Mouse (Mus musculus): ENCODE measurements at regions not wholly inside any gene's neighbourhood (a gene's known extent, or its start where the extent isn't known, plus 50 kb on each side); places are given as distances from the start of the nearest gene placed in this dataset.
"Not testable (repeated sequence)": the region's sequence is repeated elsewhere in the genome, so short reads cannot be mapped to it uniquely, and the experiment has no call there.

DNA sequence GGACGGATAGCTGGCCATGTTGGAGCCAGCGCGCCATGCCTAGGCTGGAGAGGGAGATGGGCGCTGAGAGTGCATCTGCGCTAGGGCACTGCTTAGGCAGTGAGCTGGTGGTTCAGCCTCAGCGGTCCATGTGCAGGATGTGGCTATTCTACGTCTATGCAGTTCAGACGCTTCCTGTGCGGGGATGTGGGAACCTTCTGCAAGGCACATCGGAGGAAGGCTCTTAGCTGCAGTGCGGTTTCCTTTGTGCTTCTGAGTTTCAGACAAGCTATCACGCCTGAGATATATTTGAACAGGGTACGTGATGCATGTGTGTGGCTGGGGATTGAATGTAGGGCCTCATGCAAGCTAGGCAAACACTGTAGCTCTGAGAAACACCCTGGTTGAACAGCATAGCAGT is 54.4 kb upstream of the Lrpprc start:
- peaks cover 9% of the 10 kb centered on the region; the same call in 1 of the 2 replicates for H3K4me1 ChIP-seq (replicated peaks)
- H3K36me3 ChIP-seq, result no peaks in the 10 kb centered on the region
- H3K27me3 ChIP-seq, result 0 out of 2 replicates have a peak, but pooled peaks cover 6% of the 10 kb centered on the region
- H3K9me3 ChIP-seq, result no peaks in the 10 kb centered on the region
- 94% methylated on average over 13 of the region's 13 CpGs for WGBS
- no peak overlapping the region for H3K4me2 ChIP-seq
- H3K27ac ChIP-seq, result no peak overlapping the region
- no peak for ATAC-seq (ENCODE audit: low FRiP score)
- no peak overlapping the region for H3K4me3 ChIP-seq
- H3K9ac ChIP-seq, result no peak overlapping the region

DNA sequence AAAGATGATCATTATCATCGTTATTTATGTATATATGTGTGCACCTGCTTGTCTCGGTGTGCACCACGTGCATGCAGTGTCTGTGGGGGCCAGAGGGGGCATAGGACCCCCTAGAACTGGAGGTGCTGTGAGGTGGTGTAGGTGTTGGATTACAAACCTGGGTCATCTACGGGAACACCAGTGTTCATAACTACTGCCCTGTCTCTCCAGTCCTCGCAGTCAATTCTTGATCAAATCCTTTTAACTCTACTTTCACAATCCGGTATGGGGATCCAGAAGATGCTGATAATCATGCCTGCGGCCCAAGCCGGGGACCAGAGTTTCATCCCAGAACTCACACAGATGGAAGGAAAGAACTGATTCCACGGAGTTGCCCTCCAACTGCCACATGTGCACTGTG is 55.6 kb upstream of the Lrpprc start:
- H3K27me3 ChIP-seq, result 0 out of 2 replicates have a peak, but pooled peaks cover 6% of the 10 kb centered on the region
- no peaks in the 10 kb centered on the region for H3K36me3 ChIP-seq
- no peak overlapping the region for H3K4me3 ChIP-seq
- H3K4me2 ChIP-seq, result no peak overlapping the region
- H3K27ac ChIP-seq, result no peak overlapping the region
- WGBS, result 93% methylated on average over 9 of the region's 9 CpGs
- no peak for ATAC-seq (ENCODE audit: low FRiP score)
- peaks cover 9% of the 10 kb centered on the region; the same call in 1 of the 2 replicates for H3K4me1 ChIP-seq (replicated peaks)
- no peaks in the 10 kb centered on the region for H3K9me3 ChIP-seq
- no peak overlapping the region for H3K9ac ChIP-seq

DNA sequence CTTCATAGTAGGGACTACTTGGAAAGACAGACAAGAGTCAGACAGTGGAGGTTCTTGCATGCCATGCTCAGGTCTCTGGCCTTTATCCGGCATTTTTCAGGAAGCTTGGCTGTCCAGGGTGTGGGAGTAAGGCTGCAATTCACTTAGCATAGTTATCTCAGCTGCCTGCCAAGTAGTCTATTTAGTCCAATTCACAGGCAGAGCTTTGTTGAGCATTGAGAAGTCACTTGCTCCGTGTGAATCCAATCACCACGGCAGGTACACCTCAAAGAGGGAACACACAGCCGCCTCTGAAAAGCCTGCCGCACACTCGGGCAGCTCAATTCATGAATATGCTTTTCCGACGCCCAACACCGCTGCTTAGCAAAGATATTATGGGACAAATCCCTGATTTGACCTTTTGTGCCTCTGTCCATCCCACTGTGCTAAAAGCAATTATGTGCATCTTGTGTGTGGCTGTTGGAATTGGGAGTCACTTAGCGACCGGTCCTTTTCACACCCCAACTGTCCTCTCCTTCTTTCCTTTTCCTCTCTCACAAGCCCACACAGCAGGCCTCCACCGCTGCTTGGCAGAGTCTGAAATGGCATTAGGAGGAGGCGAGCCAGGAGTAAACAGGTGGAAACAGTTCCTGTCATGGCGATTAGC is 57.9 kb upstream of the Lrpprc start:
- Histone ChIP-seq H3K4me1 (replicated peaks) (peaks cover 9% of the 10 kb centered on the region; the same call in 1 of the 2 replicates), H3K36me3 (no peaks in the 10 kb centered on the region), H3K9ac (no peak overlapping the region), H3K4me3 (no peak overlapping the region), H3K27ac (no peak overlapping the region), H3K4me2 (no peak overlapping the region), H3K9me3 (no peaks in the 10 kb centered on the region), H3K27me3 (0 out of 2 replicates have a peak, but pooled peaks cover 6% of the 10 kb centered on the region)
- no peak for ATAC-seq (ENCODE audit: low FRiP score)
- WGBS, result 32% methylated on average over 14 of the region's 14 CpGs

DNA sequence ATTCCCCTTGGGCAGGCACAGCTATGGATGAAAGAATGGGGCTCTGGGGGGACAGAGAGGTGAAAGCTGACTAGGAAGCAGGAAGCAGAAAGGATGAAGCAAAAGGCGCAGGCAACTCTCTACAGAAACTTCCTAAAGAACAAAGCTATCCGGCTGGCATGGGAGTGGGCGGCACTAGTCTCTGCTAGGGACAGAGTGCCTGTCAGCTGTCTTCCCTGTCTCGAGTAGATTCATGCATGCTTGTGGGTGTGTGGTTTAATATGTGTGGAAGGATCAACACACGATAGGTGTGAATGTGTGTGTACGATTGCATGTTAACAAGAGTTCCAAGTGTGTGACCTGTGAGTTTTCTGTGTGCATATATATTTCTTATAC is 58.4 kb upstream of the Lrpprc start:
- H3K4me2 ChIP-seq, result no peak overlapping the region
- peaks cover 9% of the 10 kb centered on the region; the same call in 1 of the 2 replicates for H3K4me1 ChIP-seq (replicated peaks)
- ATAC-seq (ENCODE audit: low FRiP score), result no peak
- no peaks in the 10 kb centered on the region for H3K9me3 ChIP-seq
- H3K27ac ChIP-seq, result no peak overlapping the region
- no peak overlapping the region for H3K4me3 ChIP-seq
- H3K27me3 ChIP-seq, result 0 out of 2 replicates have a peak, but pooled peaks cover 6% of the 10 kb centered on the region
- no peaks in the 10 kb centered on the region for H3K36me3 ChIP-seq
- H3K9ac ChIP-seq, result no peak overlapping the region
- WGBS, result 62% methylated on average over 6 of the region's 6 CpGs

DNA sequence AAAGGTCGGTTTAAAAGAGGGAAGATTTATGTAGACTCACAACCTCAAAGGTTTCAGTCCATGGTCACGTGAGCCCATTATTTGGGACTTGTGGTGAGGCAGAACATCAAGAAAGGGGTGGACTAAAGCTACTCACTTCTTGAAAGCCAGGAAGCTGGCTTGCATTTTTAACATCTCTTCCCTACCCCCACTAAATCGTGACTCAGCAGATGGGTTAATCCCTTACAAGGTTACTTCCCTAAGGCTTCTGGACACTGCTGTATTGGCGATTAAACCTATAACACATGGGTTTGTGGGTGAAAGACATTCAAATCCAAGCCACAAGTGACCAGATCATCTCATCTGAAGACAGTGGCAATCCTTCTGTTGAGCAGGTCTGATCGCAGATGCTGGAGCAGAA is 59.9 kb upstream of the Lrpprc start:
- no peak for ATAC-seq (ENCODE audit: low FRiP score)
- Histone ChIP-seq H3K4me1 (replicated peaks) (peaks cover 9% of the 10 kb centered on the region; the same call in 1 of the 2 replicates), H3K4me3 (no peak overlapping the region), H3K9me3 (no peaks in the 10 kb centered on the region), H3K27me3 (0 out of 2 replicates have a peak, but pooled peaks cover 6% of the 10 kb centered on the region), H3K9ac (no peak overlapping the region), H3K4me2 (no peak overlapping the region), H3K27ac (no peak overlapping the region), H3K36me3 (no peaks in the 10 kb centered on the region)
- WGBS, result 82% methylated on average over 5 of the region's 5 CpGs

GRCm38 (mm10) chr17:84850893-84851292 is 60.3 kb upstream of the Lrpprc start:
- ATAC-seq (ENCODE audit: low FRiP score), result no peak
- no peak overlapping the region for H3K4me3 ChIP-seq
- no peak overlapping the region for H3K4me2 ChIP-seq
- no peak overlapping the region for H3K27ac ChIP-seq
- WGBS, result 92% methylated on average over 5 of the region's 5 CpGs
- H3K9me3 ChIP-seq, result no peaks in the 10 kb centered on the region
- H3K36me3 ChIP-seq, result no peaks in the 10 kb centered on the region
- H3K4me1 ChIP-seq (replicated peaks), result peaks cover 9% of the 10 kb centered on the region; the same call in 1 of the 2 replicates
- H3K27me3 ChIP-seq, result 0 out of 2 replicates have a peak, but pooled peaks cover 6% of the 10 kb centered on the region
- no peak overlapping the region for H3K9ac ChIP-seq

- Histone ChIP-seq H3K27me3 (no peaks in the 10 kb centered on the region), H3K4me1 (replicated peaks) (no peaks in the 10 kb centered on the region), H3K4me2 (no peak overlapping the region), H3K4me3 (no peak overlapping the region), H3K27ac (no peak overlapping the region), H3K9ac (no peak overlapping the region), H3K9me3 (no peaks in the 10 kb centered on the region), H3K36me3 (no peaks in the 10 kb centered on the region)
- WGBS, result 89% methylated on average over 6 of the region's 6 CpGs
- ATAC-seq (ENCODE audit: low FRiP score), result no peak
Measured at GRCm38 (mm10) chr17:84856971-84857370, 66.4 kb upstream of the Lrpprc start.

- no peak for ATAC-seq (ENCODE audit: low FRiP score)
- H3K36me3 ChIP-seq, result no peaks in the 10 kb centered on the region
- no peaks in the 10 kb centered on the region for H3K9me3 ChIP-seq
- H3K4me2 ChIP-seq, result no peak overlapping the region
- H3K27ac ChIP-seq, result no peak overlapping the region
- no peaks in the 10 kb centered on the region for H3K4me1 ChIP-seq (replicated peaks)
- no peaks in the 10 kb centered on the region for H3K27me3 ChIP-seq
- no peak overlapping the region for H3K4me3 ChIP-seq
- WGBS, result 42% methylated on average over 4 of the region's 4 CpGs
- H3K9ac ChIP-seq, result no peak overlapping the region
Measured at GRCm38 (mm10) chr17:84858830-84859229, 68.2 kb upstream of the Lrpprc start.

DNA sequence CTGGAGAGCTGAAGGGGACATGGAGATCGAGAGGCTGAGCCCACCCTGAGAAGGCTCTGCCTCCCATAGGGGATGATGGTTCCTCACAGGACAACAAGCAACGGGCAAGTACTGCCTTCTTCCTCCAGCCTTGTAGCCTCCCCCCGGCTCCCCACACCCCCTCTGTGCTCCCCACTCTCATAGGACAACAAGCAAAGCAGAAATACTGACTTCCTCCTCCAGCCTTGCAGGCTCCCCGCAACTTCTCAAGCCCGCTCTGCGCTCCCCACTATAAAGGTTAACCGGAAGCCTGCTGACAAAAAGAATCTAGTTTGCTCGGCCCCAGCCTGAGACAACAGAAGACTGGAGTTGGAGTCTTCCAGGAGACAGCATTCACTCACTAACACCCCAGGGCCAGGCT is 69.3 kb upstream of the Lrpprc start:
- WGBS, result 78% methylated on average over 8 of the region's 8 CpGs
- no peak overlapping the region for H3K27ac ChIP-seq
- H3K4me1 ChIP-seq (replicated peaks), result no peaks in the 10 kb centered on the region
- no peaks in the 10 kb centered on the region for H3K9me3 ChIP-seq
- no peaks in the 10 kb centered on the region for H3K36me3 ChIP-seq
- H3K27me3 ChIP-seq, result no peaks in the 10 kb centered on the region
- no peak overlapping the region for H3K4me3 ChIP-seq
- H3K4me2 ChIP-seq, result no peak overlapping the region
- no peak overlapping the region for H3K9ac ChIP-seq
- ATAC-seq (ENCODE audit: low FRiP score), result no peak

DNA sequence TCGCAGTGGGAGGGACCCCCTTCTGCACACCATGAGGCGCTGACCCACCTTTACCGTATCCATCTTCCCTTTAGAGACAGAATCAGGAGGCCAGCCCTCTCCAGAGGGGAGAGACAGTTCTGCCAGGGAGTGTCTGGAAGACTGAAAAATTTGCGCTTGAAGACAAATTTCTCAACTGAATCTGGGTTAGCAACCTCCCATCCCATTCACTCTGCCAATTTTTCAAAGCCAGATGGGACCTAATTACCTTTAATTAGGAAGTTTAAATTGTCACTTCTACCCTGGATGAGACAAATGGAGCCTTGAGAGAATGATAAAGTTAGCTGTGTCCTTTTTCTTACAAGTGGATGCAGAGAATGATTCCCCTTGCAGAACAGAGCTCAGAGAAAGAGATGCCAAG is 70.2 kb upstream of the Lrpprc start:
- Histone ChIP-seq H3K4me1 (replicated peaks) (no peaks in the 10 kb centered on the region), H3K9me3 (no peaks in the 10 kb centered on the region), H3K9ac (no peak overlapping the region), H3K27ac (no peak overlapping the region), H3K36me3 (no peaks in the 10 kb centered on the region), H3K27me3 (no peaks in the 10 kb centered on the region), H3K4me3 (no peak overlapping the region), H3K4me2 (no peak overlapping the region)
- ATAC-seq (ENCODE audit: low FRiP score), result no peak
- 87% methylated on average over 4 of the region's 4 CpGs for WGBS

DNA sequence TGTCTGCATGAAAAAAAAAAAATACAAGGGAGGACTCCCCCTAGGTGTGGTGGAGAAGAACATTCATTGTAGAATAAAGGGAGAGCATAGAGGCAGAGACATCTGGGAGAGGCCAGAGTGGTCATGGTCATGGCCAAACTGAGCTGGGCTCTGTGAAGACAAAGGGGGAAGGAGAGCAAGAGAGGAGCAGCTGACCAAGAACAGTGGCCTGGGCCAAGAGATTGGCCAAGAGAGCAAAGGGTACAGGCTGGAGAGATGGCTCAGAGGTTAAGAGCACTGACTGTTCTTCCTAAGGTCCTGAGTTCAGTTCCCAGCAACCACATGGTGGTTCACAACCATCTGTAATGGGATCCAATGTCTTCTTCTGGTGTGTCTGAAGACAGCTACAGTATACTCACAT is 73.6 kb upstream of the Lrpprc start:
- not testable (repeated sequence) for H3K4me1 ChIP-seq (replicated peaks); ATAC-seq (ENCODE audit: low FRiP score); H3K4me3 ChIP-seq; H3K9me3 ChIP-seq; H3K27ac ChIP-seq; H3K27me3 ChIP-seq; H3K4me2 ChIP-seq; H3K9ac ChIP-seq; H3K36me3 ChIP-seq

DNA sequence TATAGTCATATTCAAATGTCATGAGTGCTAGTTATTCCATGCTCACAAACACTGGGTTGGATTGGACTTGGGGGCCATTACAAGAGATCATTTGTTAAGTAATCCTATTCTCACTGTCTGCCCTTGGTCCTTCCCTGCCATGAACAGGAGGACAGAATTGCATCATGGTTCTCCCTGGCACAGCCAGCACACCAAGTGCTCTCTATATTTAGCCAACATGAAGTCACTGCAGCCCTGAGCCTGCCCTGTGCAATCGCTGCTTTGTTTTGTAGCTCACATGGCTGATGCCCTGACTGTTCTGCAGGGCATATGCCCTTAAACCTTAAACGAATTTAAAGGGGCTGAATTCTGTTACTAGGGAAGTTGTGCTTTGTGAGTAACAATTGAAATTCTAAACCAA is 74.6 kb upstream of the Lrpprc start:
- Histone ChIP-seq H3K4me2 (no peak overlapping the region), H3K27me3 (no peaks in the 10 kb centered on the region), H3K4me3 (no peak overlapping the region), H3K9ac (no peak overlapping the region), H3K9me3 (no peaks in the 10 kb centered on the region), H3K4me1 (replicated peaks) (no peaks in the 10 kb centered on the region), H3K36me3 (no peaks in the 10 kb centered on the region), H3K27ac (no peak overlapping the region)
- no peak for ATAC-seq (ENCODE audit: low FRiP score)
- WGBS, result 66% methylated on average over 2 of the region's 2 CpGs

DNA sequence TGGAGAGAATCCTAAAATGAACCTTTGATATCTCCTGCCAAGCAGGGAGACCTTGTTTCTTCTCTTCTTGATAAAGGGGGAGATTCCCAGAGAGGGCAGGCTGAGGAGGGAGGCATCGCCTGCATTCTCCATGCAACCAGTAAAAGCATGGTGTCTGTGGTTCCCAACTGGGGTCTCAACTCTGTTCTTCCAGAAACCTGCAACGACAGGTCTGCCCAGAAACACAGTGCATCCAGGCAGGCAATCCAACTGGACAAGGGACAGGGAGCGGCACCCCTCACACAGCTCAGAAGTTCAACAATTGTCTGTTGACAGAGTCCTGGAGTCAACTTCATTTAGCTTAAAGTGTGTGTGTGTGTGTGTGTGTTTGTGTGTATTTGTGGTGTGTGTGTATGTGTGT is 75.0 kb upstream of the Lrpprc start:
- Histone ChIP-seq H3K4me3 (no peak overlapping the region), H3K9ac (no peak overlapping the region), H3K4me1 (replicated peaks) (no peaks in the 10 kb centered on the region), H3K4me2 (no peak overlapping the region), H3K9me3 (no peaks in the 10 kb centered on the region), H3K27ac (no peak overlapping the region), H3K27me3 (no peaks in the 10 kb centered on the region), H3K36me3 (no peaks in the 10 kb centered on the region)
- WGBS, result 77% methylated on average over 3 of the region's 3 CpGs
- no peak for ATAC-seq (ENCODE audit: low FRiP score)
